In the genomic region with DNA sequence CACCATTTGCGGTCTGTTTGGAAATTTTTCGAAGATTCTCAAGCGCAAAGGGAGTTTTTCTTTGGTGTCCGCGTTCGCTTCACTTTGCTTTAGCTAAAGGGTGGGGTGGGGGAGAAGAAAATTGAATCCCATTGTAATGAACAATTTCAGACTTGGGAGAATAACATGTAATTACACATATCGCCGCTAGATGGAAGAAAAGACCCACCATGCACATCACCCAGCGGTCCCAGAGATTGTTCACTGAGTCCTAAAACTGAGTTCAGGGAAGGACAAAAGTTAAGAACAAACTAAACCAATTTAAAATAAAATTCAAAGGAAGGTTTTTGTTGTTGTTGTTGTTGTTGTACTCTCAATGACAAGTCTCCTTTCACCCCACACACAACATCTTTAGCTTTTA, we compare ENCODE assay signal across 8 mouse cellular contexts.
DNase-seq lines count a peak whose midpoint lies in the region; ATAC-seq and TF ChIP-seq lines count a peak whose summit lies in the region.

No protein-coding gene starts in this region.

- no peak overlapping the region for H3K4me3 ChIP-seq in neural tube, embryonic 11.5 days (ENCODE audit: low read depth, low read length)
- no peak overlapping the region for H3K4me3 ChIP-seq in forebrain, embryonic 13.5 days
- no peak overlapping the region for H3K4me3 ChIP-seq in liver, postnatal 0 days (ENCODE audit: low read depth, low read length)

- no peaks in the 10 kb centered on the region for H3K4me1 ChIP-seq in neural tube, embryonic 11.5 days (ENCODE audit: control insufficient read depth, insufficient read depth, low read length)
- no peaks in the 10 kb centered on the region for H3K4me1 ChIP-seq in forebrain, embryonic 13.5 days
- no peaks in the 10 kb centered on the region for H3K4me1 ChIP-seq in liver, postnatal 0 days (ENCODE audit: insufficient read depth)

- no peak for TF ChIP-seq EP300 in liver, postnatal 0 days (IDR thresholded peaks at IDR 0.05; ENCODE audit: low read depth)

- no peak overlapping the region for H3K27ac ChIP-seq in neural tube, embryonic 11.5 days (ENCODE audit: low read depth, low read length)
- H3K27ac ChIP-seq in forebrain, embryonic 13.5 days: no peak overlapping the region
- H3K27ac ChIP-seq in liver, postnatal 0 days (ENCODE audit: low read depth): no peak overlapping the region

- WGBS in neural tube, embryonic 11.5 days: 16% methylated on average over 9 of the region's 9 CpGs
- 10% methylated on average over 9 of the region's 9 CpGs for WGBS in forebrain, embryonic 13.5 days
- WGBS in liver, postnatal 0 days (ENCODE audit: insufficient replicate concordance): 14% methylated on average over 9 of the region's 9 CpGs

- H3K9ac ChIP-seq in neural tube, embryonic 11.5 days (ENCODE audit: low read length): no peak overlapping the region
- H3K9ac ChIP-seq in forebrain, embryonic 13.5 days: no peak overlapping the region
- H3K9ac ChIP-seq in liver, postnatal 0 days (replicated peaks): no peak overlapping the region

- H3K36me3 ChIP-seq in neural tube, embryonic 11.5 days (ENCODE audit: control insufficient read depth, insufficient read depth, low read length): no peaks in the 10 kb centered on the region
- H3K36me3 ChIP-seq in forebrain, embryonic 13.5 days (ENCODE audit: poor library complexity, severe bottlenecking): no peaks in the 10 kb centered on the region
- H3K36me3 ChIP-seq in liver, postnatal 0 days (replicated peaks; ENCODE audit: insufficient read depth, low read length): no peaks in the 10 kb centered on the region

- peak; percentile 63 for TF ChIP-seq CTCF in liver, postnatal 0 days (IDR thresholded peaks at IDR 0.05; ENCODE audit: low read depth)

- ATAC-seq in neural tube, embryonic 11.5 days (ENCODE audit: insufficient read depth, low FRiP score, low TSS enrichment): peak; percentile 80
- peak; percentile 85 for ATAC-seq in forebrain, embryonic 13.5 days
- ATAC-seq in liver, postnatal 0 days: no peak

- H3K9me3 ChIP-seq in neural tube, embryonic 11.5 days (ENCODE audit: control insufficient read depth, low read length): no peaks in the 10 kb centered on the region
- no peaks in the 10 kb centered on the region for H3K9me3 ChIP-seq in forebrain, embryonic 13.5 days (replicated peaks)
- H3K9me3 ChIP-seq in liver, postnatal 0 days (ENCODE audit: low read length): no peaks in the 10 kb centered on the region

- no peaks in the 10 kb centered on the region for H3K27me3 ChIP-seq in neural tube, embryonic 11.5 days (ENCODE audit: control insufficient read depth, insufficient read depth, low read length)
- H3K27me3 ChIP-seq in forebrain, embryonic 13.5 days: no peaks in the 10 kb centered on the region
- H3K27me3 ChIP-seq in liver, postnatal 0 days (ENCODE audit: insufficient read depth, low read length): no peaks in the 10 kb centered on the region

- DNase-seq in adrenal gland, postnatal 14 days: peak; percentile 29
- DNase-seq in adrenal gland, adult 8-10 months: no peak
- peak; percentile 40 for DNase-seq in neural tube, embryonic 11.5 days (ENCODE audit: low spot score)
- DNase-seq in neural tube, embryonic 10.5 days (ENCODE audit: extremely low spot score, low spot score): no peak
- no peak for DNase-seq in liver, postnatal 0 days
- no peak for DNase-seq in thymus, postnatal 10 days (ENCODE audit: low spot score in 2 of 2)
- DNase-seq in spleen, adult 12 weeks (ENCODE audit: low spot score): no peak

- H3K4me2 ChIP-seq in neural tube, embryonic 11.5 days (ENCODE audit: low read depth): no peak overlapping the region
- no peak overlapping the region for H3K4me2 ChIP-seq in forebrain, embryonic 13.5 days
- no peak overlapping the region for H3K4me2 ChIP-seq in liver, postnatal 0 days (ENCODE audit: low read depth, low read length)

Comparison
In these comparisons a context has a peak if more than half of its experiments do, and no peak if none do; other contexts are left out.
1. DNase-seq: peak in adrenal gland, postnatal 14 days (single experiment) and neural tube, embryonic 11.5 days (single experiment); none in adrenal gland, adult 8-10 months (single experiment), neural tube, embryonic 10.5 days (single experiment), liver, postnatal 0 days (single experiment), thymus, postnatal 10 days (0 of 2) and spleen, adult 12 weeks (single experiment).